Mouse (Mus musculus) spleen, adult 2 months (tissue): Measurements from ENCODE around the gene Gsap.

Experiments
- CTCF ChIP-seq: fragments of 200-500 bp; IDR thresholded peaks from 2 replicates; pipeline ENCODE4 v1.5.1; 2011; ENCODE audit warnings: mild to moderate bottlenecking, inconsistent platforms; ENCODE audit not compliant: insufficient read depth, insufficient read length, insufficient replicate concordance; ENCODE audit errors: extremely low read depth
- POLR2A ChIP-seq: fragments of 200-500 bp; IDR thresholded peaks from 2 replicates; pipeline ENCODE4 v1.6.1; 2011; ENCODE audit warnings: low read depth, low read length, inconsistent platforms

- TF ChIP-seq CTCF = no peak
- no peak for TF ChIP-seq POLR2A
Observed at GRCm38 (mm10) chr5:21244575-21244974, 58.5 kb downstream of the Gsap start.
